Mouse (Mus musculus): ENCODE results near the gene Mybpc1. TPM values are rescaled to one million over a fixed set of nuclear protein-coding genes. Genes with fewer than 3 reads are reported as not detected.

Gene Mybpc1
- total RNA-seq, 2 experiments from 2014 or later: 749 to 2,272 TPM

DNA sequence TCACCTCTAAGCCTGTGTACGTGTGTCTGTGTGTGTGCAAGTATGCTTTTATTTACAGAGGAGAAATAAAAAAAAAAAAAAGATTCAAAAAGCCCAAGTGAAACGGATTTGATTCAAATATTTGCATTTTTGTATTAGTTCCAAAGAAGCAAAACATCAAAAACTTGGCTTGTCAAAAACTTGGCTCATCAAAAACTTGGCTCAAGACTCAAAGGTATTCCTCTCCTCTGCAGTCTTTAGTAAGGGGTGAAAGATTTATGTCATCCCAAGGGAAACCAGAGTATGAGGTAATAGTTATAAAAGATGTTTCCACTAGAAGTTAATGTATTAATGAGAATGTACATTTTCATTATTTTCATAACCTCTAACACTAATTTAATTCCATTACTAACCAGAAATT is 1.2 kb downstream of the Mybpc1 start:
- H3K4me3 ChIP-seq: peak overlapping the region; percentile 59
- intact Hi-C loops (cut with DNase I): loop anchor here (1.0 kb wide), 1 partner anchor 12 kb away; no protein-coding TSS in a partner anchor
- TF ChIP-seq CTCF (IDR thresholded peaks at IDR 0.05): no peak
- no peak for DNase-seq
- peak overlapping the region; percentile 85 for H3K27ac ChIP-seq

DNA sequence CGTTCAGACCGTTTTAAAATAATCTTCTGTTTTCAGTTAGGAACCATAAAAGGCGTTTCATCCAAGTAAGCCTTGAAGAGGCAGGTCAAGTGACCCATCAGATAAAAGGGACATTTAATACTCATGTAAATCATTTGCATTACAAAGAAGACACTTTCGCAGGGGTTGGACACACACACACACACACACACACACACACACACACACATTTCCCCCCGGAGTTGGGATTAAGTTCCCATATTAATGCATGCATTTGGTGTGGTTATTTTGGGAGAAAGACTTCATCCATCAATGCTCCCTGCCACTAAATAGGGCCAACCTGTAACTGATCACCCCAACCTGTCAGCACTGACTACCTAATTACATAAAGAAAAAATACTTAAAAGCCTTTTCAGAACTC is 1.7 kb downstream of the Mybpc1 start:
- TF ChIP-seq CTCF (IDR thresholded peaks at IDR 0.05): no peak
- DNase-seq: no peak
- Histone ChIP-seq H3K4me3 (peak overlapping the region; percentile 59), H3K27ac (peak overlapping the region; percentile 85)
- intact Hi-C loops (cut with DNase I): loop anchor here (1.0 kb wide), 1 partner anchor 12 kb away; no protein-coding TSS in a partner anchor

- Histone ChIP-seq H3K4me3 (peak overlapping the region; percentile 59), H3K27ac (peak overlapping the region; percentile 85)
- intact Hi-C loops (cut with DNase I): no loop called here
- no peak for TF ChIP-seq CTCF (IDR thresholded peaks at IDR 0.05)
- peak; percentile 26 for DNase-seq
Measured at GRCm38 (mm10) chr10:88600591-88600990, 4.4 kb downstream of the Mybpc1 start.

- TF ChIP-seq CTCF (IDR thresholded peaks at IDR 0.05): no peak
- H3K27ac ChIP-seq: peak overlapping the region; percentile 83
- peak; percentile 59 for DNase-seq
- H3K4me3 ChIP-seq: no peak overlapping the region
- intact Hi-C loops (cut with DNase I): no loop called here
Measured at GRCm38 (mm10) chr10:88592316-88592715, 12.6 kb downstream of the Mybpc1 start.

GRCm38 (mm10) chr10:88591042-88591441 is 13.9 kb downstream of the Mybpc1 start:
- peak overlapping the region; percentile 83 for H3K27ac ChIP-seq
- peak overlapping the region; percentile 54 for H3K4me3 ChIP-seq
- peak; percentile 91 for DNase-seq
- TF ChIP-seq CTCF (IDR thresholded peaks at IDR 0.05): no peak; the same call in 1 of the 2 replicates
- intact Hi-C loops (cut with DNase I): loop anchor here (1.0 kb wide), 1 partner anchor 12 kb away; no protein-coding TSS in a partner anchor

DNA sequence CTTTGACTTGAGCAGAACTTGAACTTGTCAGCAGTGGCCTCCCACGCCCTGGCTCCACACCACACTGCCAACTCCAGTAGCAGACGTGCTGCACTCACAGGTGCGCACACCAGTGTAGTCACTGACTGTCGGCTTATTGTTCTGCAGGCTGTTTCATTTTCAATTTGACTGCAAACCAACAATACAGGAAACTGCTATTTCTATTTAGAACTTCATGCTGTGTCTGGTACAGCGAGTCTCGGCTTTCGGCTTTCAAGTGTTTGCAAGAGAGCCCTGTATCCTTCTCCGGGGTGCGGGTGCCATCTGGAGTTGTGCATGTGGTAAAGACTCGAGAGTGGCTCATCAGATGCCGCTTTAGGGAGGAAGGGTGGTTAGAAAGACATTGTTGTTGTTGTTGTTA is 20.5 kb downstream of the Mybpc1 start:
- Histone ChIP-seq H3K27ac (peak overlapping the region; percentile 43; the same call in 1 of the 2 replicates), H3K4me3 (no peak overlapping the region)
- no peak for DNase-seq
- intact Hi-C loops (cut with DNase I): no loop called here
- TF ChIP-seq CTCF (IDR thresholded peaks at IDR 0.05): no peak

GRCm38 (mm10) chr10:88580786-88581185 is 24.2 kb downstream of the Mybpc1 start:
- Histone ChIP-seq H3K4me3 (no peak overlapping the region), H3K27ac (peak overlapping the region; percentile 61)
- TF ChIP-seq CTCF (IDR thresholded peaks at IDR 0.05): no peak
- intact Hi-C loops (cut with DNase I): no loop called here
- DNase-seq: no peak

DNA sequence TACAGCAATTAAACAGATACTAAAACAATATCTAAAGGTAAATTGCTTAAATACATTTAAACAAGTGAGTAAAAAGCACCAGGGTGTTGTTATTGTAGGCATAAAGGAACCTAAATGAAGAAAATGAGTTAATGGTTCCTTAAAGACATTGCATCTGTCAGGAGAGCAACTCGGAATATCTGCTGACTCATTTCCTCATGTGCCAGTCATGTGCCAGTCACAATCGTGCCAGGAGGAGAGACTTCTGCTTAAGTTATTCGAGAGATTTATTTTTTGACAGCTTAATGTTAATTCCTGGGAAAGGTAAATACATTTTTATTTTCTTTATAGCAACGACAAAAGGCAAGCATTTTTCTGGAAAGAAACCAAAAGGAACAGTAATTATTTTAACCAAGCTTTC is 26.3 kb downstream of the Mybpc1 start:
- no peak for TF ChIP-seq CTCF (IDR thresholded peaks at IDR 0.05)
- intact Hi-C loops (cut with DNase I): no loop called here
- H3K27ac ChIP-seq: peak overlapping the region; percentile 61; the same call in 1 of the 2 replicates
- no peak overlapping the region for H3K4me3 ChIP-seq
- no peak for DNase-seq

DNA sequence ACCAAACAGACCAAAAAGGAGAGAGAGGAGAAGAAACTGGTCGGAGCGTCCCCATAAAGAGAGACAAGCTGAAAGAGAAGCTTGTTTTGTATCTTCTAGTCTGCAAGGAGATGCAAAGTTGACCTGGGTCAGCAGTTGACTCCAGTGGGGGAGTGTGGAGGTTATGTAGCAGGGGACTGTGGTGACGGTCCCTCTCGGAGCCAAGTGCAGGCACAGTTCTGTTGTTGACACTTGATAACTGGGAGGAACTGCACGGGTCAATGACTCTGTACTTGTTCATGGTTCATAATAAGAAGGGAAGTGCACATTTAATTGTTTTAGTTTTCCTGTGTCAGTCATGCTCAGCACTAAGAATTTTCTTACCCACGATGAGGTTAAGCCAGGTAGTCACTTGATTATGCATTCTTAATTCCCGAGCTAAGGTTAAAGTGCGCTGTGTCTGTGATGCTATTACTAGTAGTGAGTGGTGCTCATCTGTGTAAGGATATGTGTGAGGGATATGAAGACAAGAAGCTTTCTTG is 30.8 kb downstream of the Mybpc1 start:
- no peak for TF ChIP-seq CTCF (IDR thresholded peaks at IDR 0.05)
- Histone ChIP-seq H3K27ac (no peak overlapping the region), H3K4me3 (no peak overlapping the region)
- intact Hi-C loops (cut with DNase I): no loop called here
- DNase-seq: no peak

DNA sequence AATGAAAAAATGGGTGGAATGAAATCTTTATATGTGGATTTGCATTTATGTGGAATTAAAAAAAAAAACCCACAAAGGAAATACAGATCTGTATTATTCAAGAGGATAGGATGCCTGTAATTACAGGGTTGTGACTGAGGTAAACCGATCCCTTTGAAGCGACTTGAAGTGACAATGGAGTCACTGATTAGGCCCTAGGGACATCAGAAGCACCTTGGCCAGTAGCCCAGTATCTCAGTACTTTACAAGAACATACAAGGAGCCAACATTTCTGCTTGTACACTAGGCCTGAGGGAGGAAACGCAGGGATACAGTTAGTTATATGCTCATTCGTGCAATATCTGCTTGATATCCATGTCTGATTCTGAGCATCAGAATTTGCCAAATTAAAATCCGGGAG is 32.8 kb downstream of the Mybpc1 start:
- intact Hi-C loops (cut with DNase I): no loop called here
- H3K4me3 ChIP-seq: no peak overlapping the region
- no peak for TF ChIP-seq CTCF (IDR thresholded peaks at IDR 0.05)
- no peak overlapping the region for H3K27ac ChIP-seq
- DNase-seq: no peak

DNA sequence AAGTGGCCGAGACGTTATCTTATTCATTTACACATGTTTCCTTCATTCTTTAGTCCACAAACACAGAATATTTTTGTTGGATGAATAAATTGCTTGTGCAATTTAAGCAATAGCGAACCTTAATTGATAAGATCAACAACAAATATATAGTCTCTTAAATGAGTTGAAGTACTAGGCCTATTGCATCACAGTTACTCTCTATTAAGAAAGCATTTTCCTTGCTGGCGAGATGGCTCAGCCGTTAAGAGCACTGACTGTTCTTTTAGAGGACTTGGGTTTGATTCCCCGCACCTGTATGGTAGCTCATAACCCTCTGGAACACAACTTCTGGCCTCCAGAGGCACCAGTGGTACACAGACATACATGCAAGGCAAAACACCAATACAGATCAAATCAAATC is 47.9 kb downstream of the Mybpc1 start:
- DNase-seq: no peak
- TF ChIP-seq CTCF (IDR thresholded peaks at IDR 0.05): no peak
- intact Hi-C loops (cut with DNase I): no loop called here
- Histone ChIP-seq H3K27ac (no peak overlapping the region), H3K4me3 (no peak overlapping the region)

DNA sequence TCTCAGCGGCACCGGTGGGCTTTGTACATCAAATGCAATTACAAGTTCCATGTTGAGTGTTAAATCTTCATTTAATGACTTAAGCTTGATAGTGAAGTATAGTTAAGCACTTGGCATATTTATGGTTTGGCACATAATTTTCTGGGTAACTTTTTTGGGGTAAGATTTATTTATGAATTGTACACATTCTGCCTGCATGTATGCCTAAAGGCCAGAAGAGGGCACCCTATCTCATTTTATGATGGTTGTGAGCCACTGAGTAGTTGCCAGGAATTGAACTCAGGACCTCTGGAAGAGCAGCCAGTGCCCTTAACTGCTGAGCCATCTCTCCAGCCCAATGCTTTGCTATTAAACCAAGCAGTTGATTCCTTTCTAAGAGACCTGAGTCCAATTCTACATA is 52.2 kb downstream of the Mybpc1 start:
- DNase-seq: no peak
- Histone ChIP-seq H3K27ac (no peak overlapping the region), H3K4me3 (no peak overlapping the region)
- intact Hi-C loops (cut with DNase I): no loop called here
- peak; percentile 53 for TF ChIP-seq CTCF (IDR thresholded peaks at IDR 0.05)

- intact Hi-C loops (cut with DNase I): no loop called here
- TF ChIP-seq CTCF (IDR thresholded peaks at IDR 0.05): peak; percentile 30; the same call in 1 of the 2 replicates
- DNase-seq: no peak
- Histone ChIP-seq H3K27ac (no peak overlapping the region), H3K4me3 (no peak overlapping the region)
Measured at GRCm38 (mm10) chr10:88550225-88550624, 54.7 kb downstream of the Mybpc1 start.

DNA sequence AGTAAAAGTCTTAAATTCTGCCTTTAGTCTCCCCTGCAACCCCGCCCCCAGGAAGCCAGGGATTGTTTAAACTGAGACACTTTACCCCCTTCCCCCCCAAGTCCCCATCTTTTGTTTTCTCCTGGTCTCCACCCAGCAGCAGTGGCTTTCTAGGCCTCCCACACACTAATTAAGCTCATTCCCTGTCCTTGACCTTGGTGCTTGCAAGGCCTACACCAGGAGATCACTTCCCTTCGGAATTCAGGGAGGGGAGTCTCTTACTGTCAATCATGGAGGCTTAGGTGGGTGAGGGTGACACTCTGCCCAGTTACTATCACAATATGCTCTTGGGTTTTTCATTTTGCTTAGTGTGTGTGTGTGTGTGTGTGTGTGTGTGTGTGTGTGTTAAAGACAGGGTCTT is 57.3 kb downstream of the Mybpc1 start:
- no peak for DNase-seq
- Histone ChIP-seq H3K27ac (no peak overlapping the region), H3K4me3 (no peak overlapping the region)
- TF ChIP-seq CTCF (IDR thresholded peaks at IDR 0.05): no peak
- intact Hi-C loops (cut with DNase I): no loop called here

All from gastrocnemius, adult 2 months (tissue).